Mouse (Mus musculus) left cerebral cortex, adult 2 months (tissue): Measurements from ENCODE around the gene Abca8b. TPM values are rescaled to one million over a fixed set of nuclear protein-coding genes. Genes with fewer than 3 reads are reported as not detected.
"Not testable (repeated sequence)": the region's sequence is repeated elsewhere in the genome, so short reads cannot be mapped to it uniquely, and the experiment has no call there.

ENCODE experiments used
- DNase-seq, 2 experiments: peaks; one replicate each; pipeline ENCODE4 v3.0.0; 2021 to 2022; ENCODE audit warnings: low spot score in 2 of 2, mixed read lengths in 1 of 2; ENCODE audit errors: extremely low spot score in 1 of 2
- H3K27ac ChIP-seq: fragments of 200-600 bp; 2 replicates; pipeline ENCODE4 v1.8.1; 2022
- H3K4me3 ChIP-seq: fragments of 200-600 bp; 2 replicates; pipeline ENCODE4 v1.8.1; 2022
- CTCF ChIP-seq: fragments of 200-600 bp; IDR thresholded peaks from 2 replicates; pipeline ENCODE4 v1.8.1; 2022; ENCODE audit warnings: antibody characterized with exemption, mild to moderate bottlenecking, moderate library complexity
- intact Hi-C: fragments of 180-260 bp; cut with DNase I; formaldehyde crosslinking; loops from one replicate; pipeline ENCODE4 v1.15.1; 2025
- long read RNA-seq, 2 experiments: library from polyadenylated mRNA; stranded (forward); transcript quantifications; one replicate each; pipeline ENCODE4 v2.0.0; 2021; ENCODE audit warnings: borderline mapping rate in 2 of 2
- total RNA-seq, 2 experiments: library from RNA; stranded (reverse); gene quantifications; 2 replicates each; pipeline ENCODE4 v1.2.3; 2021

The Abca8b gene
- total RNA-seq: 10 to 100 TPM; 12.1 to 12.2 TPM
- long read RNA-seq, experiment 1, full-length matches to known transcripts: 2 of 4 reads
- long read RNA-seq, experiment 1, partial matches to known transcripts: 0 of 4 reads
- long read RNA-seq, experiment 1, other reads (novel, unspliced or antisense): 2 of 4 reads
- long read RNA-seq, experiment 2, full-length matches to known transcripts: 1 of 4 reads
- long read RNA-seq, experiment 2, partial matches to known transcripts: 1 of 4 reads
- long read RNA-seq, experiment 2, other reads (novel, unspliced or antisense): 2 of 4 reads

- H3K27ac ChIP-seq: peak within 1 kb of the TSS; percentile 83
- TF ChIP-seq CTCF: no peak
- H3K4me3 ChIP-seq: peak within 1 kb of the TSS; percentile 51
- DNase-seq: peak; percentile 78 to 80
- intact Hi-C loops: loop anchor here (5.0 kb wide), 1 partner anchor 272 kb away; no protein-coding TSS in a partner anchor
These were observed at the start of gene Abca8b for GRCm38 (mm10) chr11:109995624-109996023. Abca8b (minus strand) TSS chr11:109995845.

DNA sequence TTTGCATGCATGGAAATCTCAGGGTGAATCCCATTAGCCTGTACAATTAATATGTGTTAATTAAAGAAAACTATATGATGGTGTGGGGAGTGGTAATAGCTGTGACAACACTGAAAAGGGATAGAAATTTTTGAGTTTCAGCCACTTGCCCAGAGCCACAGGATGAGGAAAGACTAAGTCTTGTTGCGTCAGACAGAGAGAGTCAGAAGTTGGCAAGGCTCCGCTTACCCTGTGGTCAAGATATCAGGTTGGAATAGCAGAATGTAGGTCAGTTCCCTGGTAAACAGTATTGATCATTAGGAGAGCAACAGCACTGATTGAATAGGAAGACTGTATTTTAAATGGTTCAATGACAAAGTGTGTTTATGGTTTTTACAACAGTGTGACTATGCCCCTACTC lies 42.1 kb upstream of the Abca8b start:
- TF ChIP-seq CTCF: no peak
- H3K4me3 ChIP-seq: no peak overlapping the region
- no peak overlapping the region for H3K27ac ChIP-seq
- no peak for DNase-seq
- intact Hi-C loops: no loop called here

GRCm38 (mm10) chr11:110028913-110029695 lies 33.5 kb upstream of the Abca8b start:
- no peak for TF ChIP-seq CTCF
- no peak overlapping the region for H3K27ac ChIP-seq
- no peak overlapping the region for H3K4me3 ChIP-seq
- intact Hi-C loops: no loop called here
- DNase-seq: no peak

DNA sequence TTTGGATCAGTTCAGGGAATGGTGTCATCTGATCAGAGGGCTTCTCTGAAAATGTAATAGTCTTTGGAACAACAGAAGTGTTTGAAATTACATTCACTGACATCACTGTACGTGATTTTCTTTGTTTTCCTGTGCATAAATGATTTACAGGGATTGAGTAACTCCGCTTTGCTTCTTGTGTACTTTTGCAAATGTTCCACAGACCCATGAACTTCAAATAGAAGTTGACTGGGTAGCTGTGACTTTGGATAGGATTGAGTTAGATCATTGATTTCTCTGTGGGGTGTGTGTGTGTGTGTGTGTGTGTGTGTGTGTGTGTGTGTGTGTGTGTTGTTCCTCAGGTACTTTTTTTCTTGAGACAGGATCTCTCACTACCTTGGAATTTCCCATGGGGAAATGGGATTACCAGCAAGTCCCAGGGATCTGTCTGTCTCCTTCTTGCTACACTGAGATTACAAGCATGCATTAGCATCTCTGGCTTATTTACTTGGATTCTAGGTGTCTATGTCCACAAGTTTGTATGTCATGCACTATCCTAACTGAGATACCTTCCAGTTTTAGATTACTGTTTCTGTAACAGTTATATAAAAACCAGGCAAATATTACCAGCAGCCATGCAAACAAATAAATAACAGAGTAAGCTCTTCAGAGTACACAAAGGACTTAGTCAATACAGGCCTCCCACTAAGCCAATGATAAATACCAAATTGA lies 15.3 kb upstream of the Abca8b start:
- Histone ChIP-seq H3K4me3 (no peak overlapping the region), H3K27ac (no peak overlapping the region)
- no peak for DNase-seq
- intact Hi-C loops: no loop called here
- TF ChIP-seq CTCF: no peak

GRCm38 (mm10) chr11:109995013-109995412 lies 632 bp downstream of the Abca8b start:
- TF ChIP-seq CTCF: no peak
- Histone ChIP-seq H3K27ac (peak overlapping the region; percentile 83), H3K4me3 (peak overlapping the region; percentile 51)
- DNase-seq: peak; percentile 31 to 38
- intact Hi-C loops: loop anchor here (5.0 kb wide), 1 partner anchor 272 kb away; no protein-coding TSS in a partner anchor

- DNase-seq: no peak
- H3K27ac ChIP-seq: no peak overlapping the region
- TF ChIP-seq CTCF: no peak
- H3K4me3 ChIP-seq: no peak overlapping the region; the same call in 1 of the 2 replicates
- intact Hi-C loops: no loop called here
These were observed 1.6 kb downstream of the Abca8b start for GRCm38 (mm10) chr11:109994014-109994413.

- intact Hi-C loops: no loop called here
- H3K4me3 ChIP-seq: no peak overlapping the region
- H3K27ac ChIP-seq: no peak overlapping the region
- DNase-seq: no peak
- no peak for TF ChIP-seq CTCF
These were observed 4.4 kb downstream of the Abca8b start for GRCm38 (mm10) chr11:109991270-109991669.

- Histone ChIP-seq H3K27ac (no peak overlapping the region), H3K4me3 (no peak overlapping the region)
- DNase-seq: no peak
- no peak for TF ChIP-seq CTCF
- intact Hi-C loops: no loop called here
These were observed 5.4 kb downstream of the Abca8b start for GRCm38 (mm10) chr11:109990256-109990655.

GRCm38 (mm10) chr11:109988164-109988563 lies 7.5 kb downstream of the Abca8b start:
- intact Hi-C loops: no loop called here
- Histone ChIP-seq H3K4me3 (no peak overlapping the region), H3K27ac (no peak overlapping the region)
- no peak for DNase-seq
- no peak for TF ChIP-seq CTCF

- H3K27ac ChIP-seq, H3K4me3 ChIP-seq, intact Hi-C loops, DNase-seq: not testable (repeated sequence)
These were observed 8.1 kb downstream of the Abca8b start for GRCm38 (mm10) chr11:109987460-109988072.

GRCm38 (mm10) chr11:109981872-109982271 lies 13.8 kb downstream of the Abca8b start:
- Histone ChIP-seq H3K27ac (no peak overlapping the region), H3K4me3 (no peak overlapping the region)
- intact Hi-C loops: no loop called here
- TF ChIP-seq CTCF: no peak
- DNase-seq: no peak

- Histone ChIP-seq H3K27ac (no peak overlapping the region), H3K4me3 (no peak overlapping the region)
- no peak for TF ChIP-seq CTCF
- DNase-seq: no peak
- intact Hi-C loops: no loop called here
These were observed 25.1 kb downstream of the Abca8b start for GRCm38 (mm10) chr11:109970521-109970920.
